Mouse (Mus musculus): ENCODE data around the gene Mroh2a. TPM values are rescaled to one million over a fixed set of nuclear protein-coding genes. Genes with fewer than 3 reads are reported as not detected.

Mroh2a gene
- polyA plus RNA-seq, 1 experiment from 2014 or later = 0.90 TPM

GRCm38 (mm10) chr1:88230981-88231802 is 4.4 kb downstream of the Mroh2a start:
- Histone ChIP-seq H3K27ac (no peak overlapping the region), H3K9ac (no peak overlapping the region), H3K4me3 (no peak overlapping the region), H3K9me3 (peaks cover 42% of the 10 kb centered on the region; the same call in 1 of the 2 replicates), H3K27me3 (no peaks in the 10 kb centered on the region), H3K4me1 (no peaks in the 10 kb centered on the region), H3K36me3 (no peaks in the 10 kb centered on the region), H3K4me2 (no peak overlapping the region)
- no peak for ATAC-seq (ENCODE audit: borderline replicate concordance, extremely low read depth, low FRiP score, low TSS enrichment)
- 70% methylated on average over 6 of the region's 6 CpGs for WGBS

DNA sequence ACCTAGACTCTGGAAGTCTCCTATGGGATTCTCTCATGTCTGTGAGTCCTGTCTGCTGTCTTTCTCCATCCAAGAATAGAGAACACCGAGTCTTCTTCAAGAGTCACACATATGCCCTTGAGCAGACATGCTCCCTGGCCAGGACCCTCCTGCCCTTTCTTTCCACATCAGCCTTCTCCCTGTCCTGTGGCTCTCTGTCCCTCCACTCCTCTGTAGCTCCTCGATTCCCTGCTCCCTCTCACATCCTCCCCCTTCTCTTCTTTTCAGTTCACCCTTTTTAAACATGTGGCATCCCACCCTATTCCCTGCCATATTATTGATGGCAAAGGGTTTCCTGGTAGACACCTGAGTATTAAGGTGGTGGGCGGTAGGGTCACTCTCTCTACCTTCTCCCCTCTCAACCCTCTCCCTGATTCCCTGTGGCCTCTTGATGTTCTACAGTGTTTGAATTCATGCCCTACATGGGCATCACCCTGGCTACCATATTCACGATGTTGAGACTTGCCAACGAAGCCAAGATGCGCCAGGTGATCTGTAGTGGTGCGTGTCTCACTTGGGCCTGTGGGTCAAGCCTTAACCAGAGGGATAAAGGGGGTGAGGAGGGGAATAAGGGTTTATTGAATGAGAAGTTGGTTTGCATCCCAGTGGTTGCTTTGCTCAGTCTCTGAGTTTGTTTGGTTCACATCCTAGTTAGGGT is 5.2 kb downstream of the Mroh2a start:
- 64% methylated on average over 7 of the region's 7 CpGs for WGBS
- Histone ChIP-seq H3K36me3 (no peaks in the 10 kb centered on the region), H3K9me3 (peaks cover 34% of the 10 kb centered on the region; the same call in 1 of the 2 replicates), H3K4me2 (no peak overlapping the region), H3K27me3 (no peaks in the 10 kb centered on the region), H3K9ac (no peak overlapping the region), H3K4me1 (no peaks in the 10 kb centered on the region), H3K27ac (no peak overlapping the region), H3K4me3 (no peak overlapping the region)
- ATAC-seq (ENCODE audit: borderline replicate concordance, extremely low read depth, low FRiP score, low TSS enrichment) = no peak

DNA sequence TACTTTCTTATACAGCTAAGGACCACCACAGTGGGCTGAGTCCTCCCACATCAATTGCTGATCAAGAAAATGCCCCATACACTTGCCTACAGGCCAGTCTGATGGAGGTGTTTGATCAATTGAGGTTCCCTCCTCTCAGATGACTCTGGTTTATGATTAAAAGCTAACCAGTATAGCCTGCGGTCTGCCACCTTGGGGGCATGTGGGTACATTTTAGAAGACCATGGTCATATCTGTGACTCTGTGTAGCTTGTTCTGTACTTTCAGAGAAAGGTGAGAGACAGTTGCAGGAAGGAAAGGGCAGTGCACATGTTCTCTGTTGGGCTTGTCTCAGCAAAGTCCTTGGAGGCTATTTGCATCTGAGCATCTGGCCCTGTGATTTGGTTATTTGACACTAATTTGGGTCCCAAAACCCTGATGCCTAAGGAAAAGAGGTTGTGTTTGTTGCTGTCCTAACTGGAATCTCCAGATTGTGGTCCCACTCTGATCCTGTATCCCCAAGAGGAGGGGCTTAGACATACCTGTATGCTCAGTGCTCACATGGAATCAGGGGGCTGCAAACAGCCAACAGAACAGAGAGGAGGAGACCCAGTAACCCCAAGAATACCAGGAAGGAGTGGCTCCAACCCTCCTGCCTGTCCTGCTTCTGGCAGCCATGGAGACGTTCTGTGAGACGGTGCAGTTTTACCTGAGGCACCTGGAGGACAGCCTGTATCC is 6.0 kb downstream of the Mroh2a start:
- Histone ChIP-seq H3K9me3 (peaks cover 27% of the 10 kb centered on the region; the same call in 1 of the 2 replicates), H3K27me3 (no peaks in the 10 kb centered on the region), H3K4me2 (no peak overlapping the region), H3K36me3 (no peaks in the 10 kb centered on the region), H3K4me3 (no peak overlapping the region), H3K27ac (no peak overlapping the region), H3K9ac (no peak overlapping the region), H3K4me1 (no peaks in the 10 kb centered on the region)
- 50% methylated on average over 3 of the region's 3 CpGs for WGBS
- no peak for ATAC-seq (ENCODE audit: borderline replicate concordance, extremely low read depth, low FRiP score, low TSS enrichment)

GRCm38 (mm10) chr1:88233421-88234247 is 6.8 kb downstream of the Mroh2a start:
- H3K27me3 ChIP-seq = no peaks in the 10 kb centered on the region
- no peak overlapping the region for H3K9ac ChIP-seq
- no peak overlapping the region for H3K4me3 ChIP-seq
- H3K36me3 ChIP-seq = no peaks in the 10 kb centered on the region
- H3K27ac ChIP-seq = no peak overlapping the region
- ATAC-seq (ENCODE audit: borderline replicate concordance, extremely low read depth, low FRiP score, low TSS enrichment) = no peak
- no peaks in the 10 kb centered on the region for H3K4me1 ChIP-seq
- H3K4me2 ChIP-seq = no peak overlapping the region
- 64% methylated on average over 14 of the region's 14 CpGs for WGBS
- peaks cover 30% of the 10 kb centered on the region; the same call in 1 of the 2 replicates for H3K9me3 ChIP-seq

DNA sequence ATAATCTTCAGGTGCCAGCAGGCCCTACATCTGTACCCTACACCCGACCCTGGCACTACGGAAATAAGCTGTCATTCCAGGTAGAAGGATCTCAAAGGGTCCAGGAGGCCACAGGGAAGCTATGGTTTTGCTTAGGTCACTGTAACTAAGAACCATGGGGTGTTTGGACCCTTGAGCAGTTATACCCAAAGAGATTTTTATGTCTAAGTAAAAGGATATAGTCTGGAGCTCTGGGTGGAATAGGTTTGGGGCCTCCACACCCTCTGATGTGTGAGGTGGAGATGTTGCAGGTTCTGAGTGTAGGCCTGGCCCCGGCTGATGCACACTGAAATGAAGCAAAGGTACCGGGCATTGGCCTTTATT is 7.4 kb downstream of the Mroh2a start:
- no peak for ATAC-seq (ENCODE audit: borderline replicate concordance, extremely low read depth, low FRiP score, low TSS enrichment)
- H3K9ac ChIP-seq = no peak overlapping the region

GRCm38 (mm10) chr1:88234646-88235045 is 7.9 kb downstream of the Mroh2a start:
- Histone ChIP-seq H3K9ac (no peak overlapping the region), H3K27me3 (no peaks in the 10 kb centered on the region), H3K4me1 (no peaks in the 10 kb centered on the region), H3K36me3 (no peaks in the 10 kb centered on the region), H3K27ac (no peak overlapping the region), H3K4me2 (no peak overlapping the region), H3K9me3 (peaks cover 33% of the 10 kb centered on the region; the same call in 1 of the 2 replicates), H3K4me3 (no peak overlapping the region)
- no peak for ATAC-seq (ENCODE audit: borderline replicate concordance, extremely low read depth, low FRiP score, low TSS enrichment)
- 42% methylated on average over 5 of the region's 5 CpGs for WGBS

More for the DNA sequence above, 7.4 kb downstream of the Mroh2a start:
- no peaks in the 10 kb centered on the region for H3K27me3 ChIP-seq
- H3K36me3 ChIP-seq = no peaks in the 10 kb centered on the region
- WGBS = 62% methylated on average over 4 of the region's 4 CpGs
- no peak overlapping the region for H3K4me3 ChIP-seq
- H3K27ac ChIP-seq = no peak overlapping the region
- peaks cover 35% of the 10 kb centered on the region; the same call in 1 of the 2 replicates for H3K9me3 ChIP-seq
- H3K4me1 ChIP-seq = no peaks in the 10 kb centered on the region
- H3K4me2 ChIP-seq = no peak overlapping the region

DNA sequence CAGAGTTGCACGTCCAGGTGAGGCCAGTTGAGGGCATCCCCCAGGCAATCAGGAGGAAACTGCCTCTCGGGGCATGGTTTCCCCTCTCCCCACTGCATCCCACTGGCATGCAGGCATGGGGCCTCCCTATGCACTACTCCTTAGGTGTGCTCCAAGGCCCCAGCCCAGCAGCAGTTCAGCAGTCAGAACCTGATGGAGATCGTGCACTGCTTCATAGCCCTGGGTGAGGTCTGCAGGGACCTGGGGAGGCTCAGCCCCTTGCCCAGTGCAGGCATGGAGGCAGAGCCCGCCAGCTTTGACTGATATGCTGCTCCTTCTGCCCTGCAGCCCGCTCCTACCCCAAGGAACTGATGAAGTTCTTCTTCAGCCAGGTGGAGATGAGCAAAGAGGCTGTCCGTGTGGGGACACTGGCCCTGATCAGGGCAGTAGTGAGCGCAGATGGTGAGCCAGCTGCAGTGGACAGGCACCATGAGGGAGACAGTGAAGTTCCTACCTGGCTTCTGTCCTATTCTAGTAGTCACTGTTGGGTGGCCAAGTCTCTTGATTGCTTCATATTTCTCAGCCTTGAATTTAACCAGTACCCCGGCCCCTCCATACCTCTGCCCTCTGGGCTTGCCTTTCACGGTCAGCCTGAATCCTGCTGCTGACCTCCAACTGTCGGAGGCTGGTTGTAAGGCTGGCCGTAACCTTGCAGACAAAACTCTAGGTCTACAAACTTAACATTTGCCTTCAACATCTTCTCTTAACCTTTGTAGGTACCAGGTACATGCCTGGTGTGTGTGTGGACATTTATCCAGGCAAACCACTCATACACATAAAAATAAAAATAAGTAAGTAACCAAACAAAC is 8.5 kb downstream of the Mroh2a start:
- H3K27me3 ChIP-seq = no peaks in the 10 kb centered on the region
- no peak overlapping the region for H3K4me3 ChIP-seq
- H3K9me3 ChIP-seq = peaks cover 31% of the 10 kb centered on the region; the same call in 1 of the 2 replicates
- H3K27ac ChIP-seq = no peak overlapping the region
- H3K4me2 ChIP-seq = no peak overlapping the region
- peak; percentile 4; the same call in 1 of the 2 replicates for ATAC-seq (ENCODE audit: borderline replicate concordance, extremely low read depth, low FRiP score, low TSS enrichment)
- no peaks in the 10 kb centered on the region for H3K4me1 ChIP-seq
- H3K9ac ChIP-seq = no peak overlapping the region
- 58% methylated on average over 11 of the region's 11 CpGs for WGBS
- no peaks in the 10 kb centered on the region for H3K36me3 ChIP-seq

GRCm38 (mm10) chr1:88235894-88236415 is 9.2 kb downstream of the Mroh2a start:
- H3K4me3 ChIP-seq = no peak overlapping the region
- no peak overlapping the region for H3K4me2 ChIP-seq
- peaks cover 38% of the 10 kb centered on the region; the same call in 1 of the 2 replicates for H3K9me3 ChIP-seq
- no peak overlapping the region for H3K27ac ChIP-seq
- 59% methylated on average over 4 of the region's 4 CpGs for whole genome bisulfite sequencing
- H3K4me1 ChIP-seq = no peaks in the 10 kb centered on the region
- no peaks in the 10 kb centered on the region for H3K36me3 ChIP-seq
- H3K9ac ChIP-seq = no peak overlapping the region
- H3K27me3 ChIP-seq = no peaks in the 10 kb centered on the region
- ATAC-seq (ENCODE audit: borderline replicate concordance, extremely low read depth, low FRiP score, low TSS enrichment) = no peak

DNA sequence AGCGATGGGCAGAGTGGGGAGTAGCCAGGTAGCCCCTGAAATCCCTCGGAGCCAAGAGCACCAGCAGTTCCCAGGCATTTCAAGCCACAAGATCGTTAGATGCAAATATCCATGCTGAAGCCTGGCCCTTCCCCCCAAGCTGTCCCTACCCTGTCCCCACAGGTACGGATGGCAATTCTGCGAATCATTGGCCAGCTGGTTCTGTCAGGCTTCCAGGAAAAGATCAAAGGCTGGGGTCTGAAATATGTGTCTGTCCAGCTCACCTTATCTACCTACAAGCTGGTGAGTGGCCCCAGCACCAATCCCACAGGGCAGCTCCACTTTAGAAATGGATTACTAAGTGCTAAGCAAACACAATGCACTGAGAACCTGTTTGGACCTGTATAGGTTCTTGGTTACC is 10.5 kb downstream of the Mroh2a start:
- Histone ChIP-seq H3K4me3 (no peak overlapping the region), H3K9ac (no peak overlapping the region), H3K4me1 (no peaks in the 10 kb centered on the region), H3K27ac (no peak overlapping the region), H3K27me3 (no peaks in the 10 kb centered on the region), H3K9me3 (peaks cover 41% of the 10 kb centered on the region; the same call in 1 of the 2 replicates), H3K36me3 (no peaks in the 10 kb centered on the region), H3K4me2 (no peak overlapping the region)
- WGBS = 69% methylated on average over 5 of the region's 5 CpGs
- ATAC-seq (ENCODE audit: borderline replicate concordance, extremely low read depth, low FRiP score, low TSS enrichment) = no peak

DNA sequence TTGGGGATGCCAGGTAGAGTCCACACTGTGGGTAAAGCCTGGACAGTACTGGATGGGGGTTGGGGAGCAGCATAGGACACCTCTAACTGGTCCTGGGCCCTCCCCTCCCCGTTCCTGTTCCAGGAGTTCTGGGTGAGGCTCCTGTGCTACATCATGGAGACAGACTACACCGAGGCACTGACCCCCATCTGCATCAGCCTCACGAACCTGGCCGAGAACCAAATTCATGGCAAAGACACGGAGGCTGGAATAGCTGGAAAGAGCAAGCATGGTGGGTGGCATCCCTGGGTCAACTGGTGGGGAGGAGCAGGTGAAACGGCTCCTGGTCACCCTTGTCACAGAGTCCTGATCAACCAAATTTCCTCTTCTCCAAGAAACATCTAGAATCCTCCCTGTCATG is 12.0 kb downstream of the Mroh2a start:
- Histone ChIP-seq H3K4me2 (no peak overlapping the region), H3K4me1 (no peaks in the 10 kb centered on the region), H3K27ac (no peak overlapping the region), H3K36me3 (no peaks in the 10 kb centered on the region), H3K9me3 (peaks cover 38% of the 10 kb centered on the region; the same call in 1 of the 2 replicates), H3K9ac (no peak overlapping the region), H3K27me3 (no peaks in the 10 kb centered on the region), H3K4me3 (no peak overlapping the region)
- WGBS = 71% methylated on average over 6 of the region's 6 CpGs
- ATAC-seq (ENCODE audit: borderline replicate concordance, extremely low read depth, low FRiP score, low TSS enrichment) = 0 out of 2 replicates have a peak, but pooled peaks have one; percentile 6
